9 mouse cellular contexts compared by ENCODE assay signal in genomic region chr13:97436719-97437350, GRCm38 (mm10).
DNase-seq lines count a peak whose midpoint lies in the region; ATAC-seq lines count a peak whose summit lies in the region.
"Had no signal": no experiment of that assay in that cellular context is flagged by ENCODE, and none has a peak within 500 bp of the region (broad histone marks: within the 10 kb centered on the region; RNA-seq: fewer than 3 reads in every experiment).

No protein-coding gene starts in this region.

- no peak overlapping the region for H3K4me2 ChIP-seq in heart, embryonic 16.5 days (ENCODE audit: low read depth, low read length)
- H3K4me2 ChIP-seq in forebrain, embryonic 14.5 days (ENCODE audit: low read length) = peak overlapping the region; percentile 62
- peak overlapping the region; percentile 54 for H3K4me2 ChIP-seq in midbrain, embryonic 12.5 days (replicated peaks)

- intact Hi-C loops in heart, postnatal 14 days (cut with DNase I) = loop anchor here (2.0 to 5.0 kb wide), 2 partner anchors 140 to 196 kb away; partner anchors contain the start of gene Enc1
- intact Hi-C loops in left cerebral cortex, postnatal 14 days (cut with DNase I) = loop anchor here (5.0 kb wide), 1 partner anchor 195 kb away; the partner anchor contains the start of gene Enc1

- no peak for ATAC-seq in heart, embryonic 16.5 days (replicated peaks; ENCODE audit: extremely low read depth, insufficient read depth, low FRiP score)
- ATAC-seq in forebrain, embryonic 14.5 days = no peak
- no peak for ATAC-seq in midbrain, embryonic 12.5 days (ENCODE audit: low FRiP score, low read depth)

- H3K9ac ChIP-seq in heart, embryonic 16.5 days (ENCODE audit: low read length) = no peak overlapping the region
- H3K9ac ChIP-seq in forebrain, embryonic 14.5 days (ENCODE audit: low read length) = peak overlapping the region; percentile 60; the same call in 1 of the 2 replicates
- H3K9ac ChIP-seq in midbrain, embryonic 12.5 days (replicated peaks) = peak overlapping the region; percentile 25; the same call in 1 of the 2 replicates

- no peaks in the 10 kb centered on the region for H3K36me3 ChIP-seq in heart, embryonic 16.5 days (ENCODE audit: control insufficient read depth, insufficient read depth)
- no peaks in the 10 kb centered on the region for H3K36me3 ChIP-seq in forebrain, embryonic 14.5 days (ENCODE audit: control insufficient read depth, insufficient read depth, low read length)
- H3K36me3 ChIP-seq in midbrain, embryonic 12.5 days = no peaks in the 10 kb centered on the region

- no peaks in the 10 kb centered on the region for H3K9me3 ChIP-seq in heart, embryonic 16.5 days (replicated peaks; ENCODE audit: control insufficient read depth, low read length)
- H3K9me3 ChIP-seq in forebrain, embryonic 14.5 days (replicated peaks; ENCODE audit: control insufficient read depth, low read length) = no peaks in the 10 kb centered on the region
- H3K9me3 ChIP-seq in midbrain, embryonic 12.5 days = no peaks in the 10 kb centered on the region

- H3K4me3 ChIP-seq in heart, embryonic 16.5 days (ENCODE audit: low read length) = no peak overlapping the region
- no peak overlapping the region for H3K4me3 ChIP-seq in forebrain, embryonic 14.5 days (ENCODE audit: low read depth, low read length)
- H3K4me3 ChIP-seq in midbrain, embryonic 12.5 days = no peak overlapping the region

- 35% methylated on average over 5 of the region's 5 CpGs for WGBS in heart, embryonic 16.5 days
- 6% methylated on average over 5 of the region's 5 CpGs for WGBS in forebrain, embryonic 14.5 days
- 12% methylated on average over 5 of the region's 5 CpGs for WGBS in midbrain, embryonic 12.5 days

- H3K27ac ChIP-seq in heart, embryonic 16.5 days (ENCODE audit: low read length) = peak overlapping the region; percentile 70
- H3K27ac ChIP-seq in forebrain, embryonic 14.5 days (ENCODE audit: low read depth, low read length) = peak overlapping the region; percentile 73
- peak overlapping the region; percentile 88 for H3K27ac ChIP-seq in midbrain, embryonic 12.5 days (replicated peaks)

- DNase-seq in heart, postnatal 14 days = no peak
- peak; percentile 25 for DNase-seq in ES-CJ7 (ENCODE audit: low read depth, low spot score)
- peak; percentile 71 for DNase-seq in forebrain, embryonic 14.5 days (ENCODE audit: low spot score)
- no peak for DNase-seq in left cerebral cortex, postnatal 14 days (ENCODE audit: low spot score in 2 of 2)
- DNase-seq in spleen, adult 18-20 months = no peak
- no peak for DNase-seq in left cerebral cortex, adult 8-10 months (ENCODE audit: low spot score in 2 of 2)

- H3K4me1 ChIP-seq in heart, embryonic 16.5 days (ENCODE audit: control insufficient read depth, insufficient read depth, low read length) = peaks cover 33% of the 10 kb centered on the region
- peaks cover 63% of the 10 kb centered on the region for H3K4me1 ChIP-seq in forebrain, embryonic 14.5 days (ENCODE audit: control insufficient read depth, insufficient read depth, low read length)
- peaks cover 70% of the 10 kb centered on the region for H3K4me1 ChIP-seq in midbrain, embryonic 12.5 days

- peaks cover 11% of the 10 kb centered on the region for H3K27me3 ChIP-seq in heart, embryonic 16.5 days (ENCODE audit: control insufficient read depth, insufficient read depth, low read length)
- no peaks in the 10 kb centered on the region for H3K27me3 ChIP-seq in forebrain, embryonic 14.5 days (replicated peaks; ENCODE audit: control insufficient read depth, insufficient read depth, low read length)
- peaks cover 12% of the 10 kb centered on the region; the same call in 1 of the 2 replicates for H3K27me3 ChIP-seq in midbrain, embryonic 12.5 days
- H3K27me3 ChIP-seq: CH12.LX had no signal

Comparison
In these comparisons a context has a peak if more than half of its experiments do, and no peak if none do; other contexts are left out.
1. DNase-seq: peak in ES-CJ7 (single experiment) and forebrain, embryonic 14.5 days (single experiment); none in heart, postnatal 14 days (0 of 2), left cerebral cortex, postnatal 14 days (0 of 2), spleen, adult 18-20 months (0 of 2) and left cerebral cortex, adult 8-10 months (0 of 2).
2. Peak in every context shown above with its lines, with median percentiles within 50 percentile points of each other: H3K27ac ChIP-seq.